Mouse (Mus musculus): Measurements from ENCODE around the gene Mstn. TPM values are rescaled to one million over a fixed set of nuclear protein-coding genes. Genes with fewer than 3 reads are reported as not detected.
A peak's percentile ranks its signal among the peaks of the same experiment; 100 is the strongest.

The Mstn gene
- polyA plus RNA-seq, 1 experiment from 2014 or later: 0.04 TPM

- H3K4me3 ChIP-seq (ENCODE audit: low read depth, low read length): no peak overlapping the region
- TF ChIP-seq EP300 (IDR thresholded peaks at IDR 0.05; ENCODE audit: low read depth) (no peak), CTCF (IDR thresholded peaks at IDR 0.05; ENCODE audit: low read depth) (no peak)
- H3K27me3 ChIP-seq (ENCODE audit: insufficient read depth, low read length): no peaks in the 10 kb centered on the region
- peak overlapping the region; percentile 23; the same call in 1 of the 2 replicates for H3K4me2 ChIP-seq (ENCODE audit: low read depth, low read length)
- ATAC-seq: no peak
- H3K4me1 ChIP-seq (ENCODE audit: insufficient read depth): 0 out of 2 replicates have a peak, but pooled peaks cover 3% of the 10 kb centered on the region
- H3K9me3 ChIP-seq (ENCODE audit: low read length): no peaks in the 10 kb centered on the region
- no peak for DNase-seq
- H3K36me3 ChIP-seq (replicated peaks; ENCODE audit: insufficient read depth, low read length): no peaks in the 10 kb centered on the region
- no peak overlapping the region for H3K9ac ChIP-seq (replicated peaks)
- WGBS (ENCODE audit: insufficient replicate concordance): 63% methylated on average over 13 of the region's 13 CpGs
- no peak overlapping the region for H3K27ac ChIP-seq (ENCODE audit: low read depth)
Measured at GRCm38 (mm10) chr1:53061871-53062608, 600 bp downstream of the Mstn start.

DNA sequence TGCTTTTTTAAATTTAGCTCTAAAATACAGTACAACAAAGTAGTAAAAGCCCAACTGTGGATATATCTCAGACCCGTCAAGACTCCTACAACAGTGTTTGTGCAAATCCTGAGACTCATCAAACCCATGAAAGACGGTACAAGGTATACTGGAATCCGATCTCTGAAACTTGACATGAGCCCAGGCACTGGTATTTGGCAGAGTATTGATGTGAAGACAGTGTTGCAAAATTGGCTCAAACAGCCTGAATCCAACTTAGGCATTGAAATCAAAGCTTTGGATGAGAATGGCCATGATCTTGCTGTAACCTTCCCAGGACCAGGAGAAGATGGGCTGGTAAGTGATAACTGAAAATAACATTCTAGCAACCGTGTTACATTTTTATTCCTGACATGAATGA, 2.5 kb downstream of the Mstn start:
- Histone ChIP-seq H3K27ac (ENCODE audit: low read depth) (no peak overlapping the region), H3K9me3 (ENCODE audit: low read length) (no peaks in the 10 kb centered on the region), H3K4me2 (ENCODE audit: low read depth, low read length) (no peak overlapping the region), H3K9ac (replicated peaks) (no peak overlapping the region), H3K4me3 (ENCODE audit: low read depth, low read length) (no peak overlapping the region), H3K36me3 (replicated peaks; ENCODE audit: insufficient read depth, low read length) (no peaks in the 10 kb centered on the region), H3K27me3 (ENCODE audit: insufficient read depth, low read length) (no peaks in the 10 kb centered on the region), H3K4me1 (ENCODE audit: insufficient read depth) (0 out of 2 replicates have a peak, but pooled peaks cover 3% of the 10 kb centered on the region)
- DNase-seq: no peak
- TF ChIP-seq EP300 (IDR thresholded peaks at IDR 0.05; ENCODE audit: low read depth) (no peak), CTCF (IDR thresholded peaks at IDR 0.05; ENCODE audit: low read depth) (no peak)
- WGBS (ENCODE audit: insufficient replicate concordance): 80% methylated on average over 4 of the region's 4 CpGs
- ATAC-seq: no peak

DNA sequence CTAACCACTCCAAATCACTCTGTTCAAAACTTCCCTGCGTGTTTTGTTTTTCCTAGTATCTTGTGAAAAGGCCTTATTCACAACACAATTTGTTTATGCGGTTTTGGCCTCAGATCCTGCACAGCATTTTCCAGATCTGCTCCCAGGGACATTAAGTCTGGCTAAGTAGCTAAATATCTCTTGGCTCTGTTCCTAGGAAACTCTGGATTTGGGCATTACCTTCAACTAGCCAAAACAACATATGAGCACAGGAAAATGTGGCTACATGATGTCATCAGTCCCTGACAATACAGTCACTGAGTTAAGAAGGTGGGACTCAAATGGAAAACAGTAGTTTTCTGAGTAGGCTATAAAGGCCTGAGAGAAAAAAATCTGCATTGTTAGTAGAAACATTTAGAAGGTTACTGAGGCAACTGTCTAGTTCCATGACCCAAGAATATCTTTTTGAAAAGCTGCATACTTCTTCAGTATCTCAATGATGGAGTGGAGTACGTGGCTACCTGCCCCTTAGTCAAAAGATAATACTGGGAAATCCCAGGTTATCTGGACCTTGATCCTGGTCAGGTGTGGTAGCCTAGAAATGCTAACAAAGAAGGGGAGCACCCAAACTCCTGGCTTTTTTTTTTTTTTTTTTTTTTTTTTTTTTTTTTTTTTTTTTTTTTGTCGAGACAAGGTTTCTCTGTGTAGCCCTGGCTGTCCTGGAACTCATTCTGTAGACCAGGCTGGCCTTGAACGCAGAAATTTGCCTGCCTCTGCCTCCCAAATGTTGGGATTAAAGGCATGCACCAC, 8.5 kb downstream of the Mstn start:
- WGBS (ENCODE audit: insufficient replicate concordance): 59% methylated on average over 5 of the region's 5 CpGs

DNA sequence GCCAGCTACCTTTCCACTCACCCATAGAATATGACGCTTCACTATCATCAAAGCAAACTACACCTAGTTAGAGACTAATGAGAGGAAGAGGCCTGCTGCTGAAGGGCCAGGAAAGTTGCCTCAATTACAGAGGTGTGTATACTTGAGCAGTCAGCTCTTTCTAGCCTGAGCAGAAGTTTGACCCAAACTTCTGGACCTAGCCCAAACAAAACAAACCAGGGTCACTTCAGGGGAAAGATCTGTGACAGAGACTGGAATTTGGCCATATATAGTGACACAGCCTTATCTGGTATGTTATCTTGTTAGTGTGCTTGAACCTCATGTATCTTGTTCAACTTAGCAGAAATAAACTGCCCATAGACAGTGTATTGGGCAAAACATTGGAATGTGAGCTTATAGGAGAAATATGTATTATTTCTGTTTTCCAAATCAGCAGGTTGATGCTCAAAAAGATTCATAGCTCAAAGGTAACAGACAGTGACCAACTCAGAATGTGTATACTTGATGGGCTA, 9.3 kb downstream of the Mstn start:
- no peaks in the 10 kb centered on the region for H3K27me3 ChIP-seq (ENCODE audit: insufficient read depth, low read length)
- H3K4me2 ChIP-seq (ENCODE audit: low read depth, low read length): no peak overlapping the region
- peak; percentile 21 for DNase-seq
- H3K4me1 ChIP-seq (ENCODE audit: insufficient read depth): no peaks in the 10 kb centered on the region
- no peaks in the 10 kb centered on the region for H3K9me3 ChIP-seq (ENCODE audit: low read length)
- WGBS (ENCODE audit: insufficient replicate concordance): 72% methylated on average over 1 of the region's 1 CpGs
- TF ChIP-seq CTCF (IDR thresholded peaks at IDR 0.05; ENCODE audit: low read depth) (no peak), EP300 (IDR thresholded peaks at IDR 0.05; ENCODE audit: low read depth) (no peak)
- no peaks in the 10 kb centered on the region for H3K36me3 ChIP-seq (replicated peaks; ENCODE audit: insufficient read depth, low read length)
- no peak overlapping the region for H3K4me3 ChIP-seq (ENCODE audit: low read depth, low read length)
- peak; percentile 87 for ATAC-seq
- no peak overlapping the region for H3K9ac ChIP-seq (replicated peaks)
- no peak overlapping the region for H3K27ac ChIP-seq (ENCODE audit: low read depth)

More for the DNA sequence above, 8.5 kb downstream of the Mstn start:
- DNase-seq: no peak
- H3K9ac ChIP-seq (replicated peaks): no peak overlapping the region
- H3K4me3 ChIP-seq (ENCODE audit: low read depth, low read length): no peak overlapping the region
- no peak overlapping the region for H3K27ac ChIP-seq (ENCODE audit: low read depth)
- H3K9me3 ChIP-seq (ENCODE audit: low read length): no peaks in the 10 kb centered on the region
- no peak overlapping the region for H3K4me2 ChIP-seq (ENCODE audit: low read depth, low read length)
- no peaks in the 10 kb centered on the region for H3K27me3 ChIP-seq (ENCODE audit: insufficient read depth, low read length)
- no peaks in the 10 kb centered on the region for H3K4me1 ChIP-seq (ENCODE audit: insufficient read depth)
- TF ChIP-seq CTCF (IDR thresholded peaks at IDR 0.05; ENCODE audit: low read depth) (no peak), EP300 (IDR thresholded peaks at IDR 0.05; ENCODE audit: low read depth) (no peak)
- H3K36me3 ChIP-seq (replicated peaks; ENCODE audit: insufficient read depth, low read length): no peaks in the 10 kb centered on the region
- ATAC-seq: 0 out of 2 replicates have a peak, but pooled peaks have one; percentile 4

GRCm38 (mm10) chr1:53076656-53077055, 15.2 kb downstream of the Mstn start:
- H3K4me3 ChIP-seq (ENCODE audit: low read depth, low read length): no peak overlapping the region
- no peaks in the 10 kb centered on the region for H3K36me3 ChIP-seq (replicated peaks; ENCODE audit: insufficient read depth, low read length)
- H3K9me3 ChIP-seq (ENCODE audit: low read length): no peaks in the 10 kb centered on the region
- no peak overlapping the region for H3K27ac ChIP-seq (ENCODE audit: low read depth)
- 77% methylated on average over 3 of the region's 3 CpGs for WGBS (ENCODE audit: insufficient replicate concordance)
- H3K4me2 ChIP-seq (ENCODE audit: low read depth, low read length): no peak overlapping the region
- no peak overlapping the region for H3K9ac ChIP-seq (replicated peaks)
- DNase-seq (no peak), ATAC-seq (no peak)
- TF ChIP-seq CTCF (IDR thresholded peaks at IDR 0.05; ENCODE audit: low read depth) (no peak), EP300 (IDR thresholded peaks at IDR 0.05; ENCODE audit: low read depth) (no peak)
- no peaks in the 10 kb centered on the region for H3K4me1 ChIP-seq (ENCODE audit: insufficient read depth)
- H3K27me3 ChIP-seq (ENCODE audit: insufficient read depth, low read length): no peaks in the 10 kb centered on the region

GRCm38 (mm10) chr1:53079876-53080275, 18.4 kb downstream of the Mstn start:
- TF ChIP-seq CTCF (IDR thresholded peaks at IDR 0.05; ENCODE audit: low read depth) (no peak), EP300 (IDR thresholded peaks at IDR 0.05; ENCODE audit: low read depth) (no peak)
- Histone ChIP-seq H3K9me3 (ENCODE audit: low read length) (no peaks in the 10 kb centered on the region), H3K4me1 (ENCODE audit: insufficient read depth) (no peaks in the 10 kb centered on the region), H3K27ac (ENCODE audit: low read depth) (no peak overlapping the region), H3K9ac (replicated peaks) (no peak overlapping the region), H3K27me3 (ENCODE audit: insufficient read depth, low read length) (no peaks in the 10 kb centered on the region), H3K4me2 (ENCODE audit: low read depth, low read length) (no peak overlapping the region), H3K4me3 (ENCODE audit: low read depth, low read length) (no peak overlapping the region), H3K36me3 (replicated peaks; ENCODE audit: insufficient read depth, low read length) (no peaks in the 10 kb centered on the region)
- WGBS (ENCODE audit: insufficient replicate concordance): 77% methylated on average over 2 of the region's 2 CpGs
- ATAC-seq (no peak), DNase-seq (no peak)
